In genomic region chr8:113673300-113673699, GRCm38 (mm10) we compare ENCODE assay signal across 23 mouse cellular contexts. TPM values are rescaled to one million over a fixed set of nuclear protein-coding genes. Genes with fewer than 3 reads are reported as not detected.
"Had no signal": no experiment of that assay in that cellular context is flagged by ENCODE, and none has a peak within 500 bp of the region (broad histone marks: within the 10 kb centered on the region; RNA-seq: fewer than 3 reads in every experiment).

No protein-coding gene starts in this region.

- H3K27ac ChIP-seq: limb, embryonic 13.5 days; liver, embryonic 13.5 days; midbrain, embryonic 10.5 days; midbrain, embryonic 13.5 days; neural tube, embryonic 13.5 days; stomach, embryonic 15.5 days had no signal

- H3K9ac ChIP-seq: limb, embryonic 13.5 days; liver, embryonic 13.5 days; lung, embryonic 14.5 days; midbrain, embryonic 13.5 days; neural tube, embryonic 13.5 days; stomach, embryonic 15.5 days had no signal

- H3K27me3 ChIP-seq: liver, embryonic 13.5 days; megakaryocyte, embryonic 14.5 days; midbrain, embryonic 13.5 days; neural tube, embryonic 13.5 days; stomach, embryonic 15.5 days had no signal

- H3K9me3 ChIP-seq: limb, embryonic 13.5 days; liver, embryonic 13.5 days; midbrain, embryonic 10.5 days; midbrain, embryonic 13.5 days; neural tube, embryonic 13.5 days; stomach, embryonic 15.5 days had no signal

- H3K4me3 ChIP-seq: limb, embryonic 13.5 days; liver, embryonic 13.5 days; megakaryocyte, embryonic 14.5 days; midbrain, embryonic 10.5 days; midbrain, embryonic 13.5 days; myocyte; neural tube, embryonic 13.5 days; stomach, embryonic 15.5 days had no signal

- H3K4me2 ChIP-seq: limb, embryonic 13.5 days; liver, embryonic 13.5 days; lung, embryonic 14.5 days; midbrain, embryonic 13.5 days; neural tube, embryonic 13.5 days; stomach, embryonic 15.5 days had no signal

- H3K36me3 ChIP-seq: limb, embryonic 13.5 days; liver, embryonic 13.5 days; midbrain, embryonic 10.5 days; midbrain, embryonic 13.5 days; neural tube, embryonic 13.5 days; stomach, embryonic 15.5 days had no signal

- DNase-seq: kidney, adult 9 months; kidney, postnatal 14 days; liver; liver, embryonic 13.5 days; lung, embryonic 14.5 days; lung, postnatal 10 days; lung, postnatal 36 days; right cerebral cortex, postnatal 25 days; spleen, adult 18-20 months; thymus, postnatal 25 days had no signal

- H3K4me1 ChIP-seq: liver, embryonic 13.5 days; megakaryocyte, embryonic 14.5 days; neural tube, embryonic 13.5 days; stomach, embryonic 15.5 days had no signal

- ATAC-seq: midbrain, embryonic 16.5 days had no signal

RNA-seq across cellular contexts. Expression of gene Syce1l, which starts 30.3 kb away (rescaled TPM):
- total RNA-seq: left cerebral cortex, postnatal 14 days; monocyte, adult 5-6 weeks; neutrophil, adult 5-6 weeks had no signal
- polyA plus RNA-seq: kidney, embryonic 16.5 days; limb, embryonic 13.5 days; liver, embryonic 13.5 days; liver, embryonic 16.5 days; lung, embryonic 14.5 days; midbrain, embryonic 16.5 days; myocyte; neural tube, embryonic 13.5 days; stomach, embryonic 15.5 days had no signal
